Mouse (Mus musculus) naive thymus-derived CD4-positive, alpha-beta T cell, adult 2 months (primary cell): ENCODE measurements around the gene Idh2.
A peak's percentile ranks its signal among the peaks of the same experiment; 100 is the strongest.

Experiments used
- DNase-seq: peaks from one replicate; pipeline ENCODE4 v3.0.0-alpha.2; 2011; ENCODE audit warnings: low read depth

Idh2 gene

GRCm38 (mm10) chr7:80115224-80115590 is at the start of gene Idh2:
Idh2 (minus strand) TSS chr7:80115392.
- peak; percentile 84 for DNase-seq

- DNase-seq = no peak
Observed at GRCm38 (mm10) chr7:80160945-80161306, 45.7 kb upstream of the Idh2 start.

- no peak for DNase-seq
Observed at GRCm38 (mm10) chr7:80160293-80160944, 45.2 kb upstream of the Idh2 start.

GRCm38 (mm10) chr7:80158496-80159268 is 43.5 kb upstream of the Idh2 start:
- no peak for DNase-seq

GRCm38 (mm10) chr7:80156711-80157227 is 41.6 kb upstream of the Idh2 start:
- DNase-seq = peak; percentile 76

- DNase-seq = no peak
Observed at GRCm38 (mm10) chr7:80154689-80155088, 39.5 kb upstream of the Idh2 start.

GRCm38 (mm10) chr7:80152756-80153155 is 37.6 kb upstream of the Idh2 start:
- no peak for DNase-seq

GRCm38 (mm10) chr7:80152152-80152551 is 37.0 kb upstream of the Idh2 start:
- no peak for DNase-seq

- no peak for DNase-seq
Observed at GRCm38 (mm10) chr7:80149356-80149755, 34.2 kb upstream of the Idh2 start.

- peak; percentile 38 for DNase-seq
Observed at GRCm38 (mm10) chr7:80146077-80146476, 30.9 kb upstream of the Idh2 start.

GRCm38 (mm10) chr7:80144695-80145094 is 29.5 kb upstream of the Idh2 start:
- no peak for DNase-seq

GRCm38 (mm10) chr7:80143331-80144273 is 28.4 kb upstream of the Idh2 start:
- DNase-seq = peak; percentile 58

GRCm38 (mm10) chr7:80140815-80141214 is 25.6 kb upstream of the Idh2 start:
- peak; percentile 81 for DNase-seq

- DNase-seq = no peak
Observed at GRCm38 (mm10) chr7:80138375-80138774, 23.2 kb upstream of the Idh2 start.

- no peak for DNase-seq
Observed at GRCm38 (mm10) chr7:80135173-80135532, 20.0 kb upstream of the Idh2 start.

- no peak for DNase-seq
Observed at GRCm38 (mm10) chr7:80134454-80135172, 19.4 kb upstream of the Idh2 start.

GRCm38 (mm10) chr7:80132541-80132940 is 17.3 kb upstream of the Idh2 start:
- peak; percentile 85 for DNase-seq

- peak; percentile 39 for DNase-seq
Observed at GRCm38 (mm10) chr7:80131315-80131714, 16.1 kb upstream of the Idh2 start.

GRCm38 (mm10) chr7:80130344-80131055 is 15.3 kb upstream of the Idh2 start:
- no peak for DNase-seq

GRCm38 (mm10) chr7:80129278-80129677 is 14.1 kb upstream of the Idh2 start:
- DNase-seq = no peak

- no peak for DNase-seq
Observed at GRCm38 (mm10) chr7:80123672-80124071, 8.5 kb upstream of the Idh2 start.
